In the genomic region with DNA sequence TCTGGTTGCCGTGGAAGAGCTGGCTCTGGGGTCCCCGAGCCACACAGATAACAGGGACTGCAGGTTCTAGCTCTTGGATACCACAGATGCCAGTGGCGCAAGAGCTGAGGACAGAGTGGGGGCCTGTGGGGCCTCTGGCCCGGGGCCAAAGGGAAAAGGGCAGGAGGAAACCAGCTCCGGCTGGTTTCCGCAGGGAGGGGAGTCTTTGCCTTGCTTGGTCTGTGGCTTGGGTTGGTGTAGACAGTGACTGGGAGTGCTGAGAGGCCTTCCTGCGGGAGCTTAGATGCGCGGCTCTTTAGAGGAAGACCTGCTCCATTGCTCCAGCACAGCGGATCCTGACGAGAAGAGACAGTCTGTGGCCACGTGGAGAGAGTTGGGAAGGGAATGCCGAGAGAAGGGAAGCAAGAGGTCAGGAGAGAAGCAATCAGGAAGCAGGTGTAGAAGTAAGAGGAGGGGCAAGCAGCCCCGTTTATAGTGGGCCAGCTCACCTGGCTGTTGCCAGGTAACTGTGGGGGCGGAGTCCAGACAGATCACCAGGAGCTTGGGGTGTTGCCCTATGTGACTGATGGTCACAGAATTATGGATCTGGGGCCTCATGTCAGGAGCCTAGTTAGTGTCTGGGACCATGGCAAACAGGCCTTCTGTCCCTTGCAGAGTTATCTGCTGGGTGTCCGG, we compare ENCODE assay signal across 10 mouse cellular contexts. TPM values are rescaled to one million over a fixed set of nuclear protein-coding genes. Genes with fewer than 3 reads are reported as not detected.
DNase-seq lines count a peak whose midpoint lies in the region; ATAC-seq and TF ChIP-seq lines count a peak whose summit lies in the region.
"Had no signal": no experiment of that assay in that cellular context is flagged by ENCODE, and none has a peak within 500 bp of the region (broad histone marks: within the 10 kb centered on the region; RNA-seq: fewer than 3 reads in every experiment).

No protein-coding gene starts in this region.

- no peak for TF ChIP-seq EP300 in heart, adult 2 months (IDR thresholded peaks at IDR 0.05; ENCODE audit: insufficient read depth, low read depth, low read length)
- TF ChIP-seq EP300 in liver, embryonic 14.5 days (IDR thresholded peaks at IDR 0.05; ENCODE audit: low read depth), result no peak

- no peaks in the 10 kb centered on the region for H3K27me3 ChIP-seq in heart, embryonic 10.5 days (ENCODE audit: insufficient read depth, poor library complexity, severe bottlenecking)
- no peaks in the 10 kb centered on the region for H3K27me3 ChIP-seq in heart, adult 2 months (ENCODE audit: control insufficient read depth, insufficient read depth, low read length)
- no peaks in the 10 kb centered on the region for H3K27me3 ChIP-seq in liver, embryonic 14.5 days (ENCODE audit: control insufficient read depth, insufficient read depth, low read length)
- H3K27me3 ChIP-seq in intestine, embryonic 14.5 days (replicated peaks; ENCODE audit: control insufficient read depth, insufficient read depth, low read length), result no peaks in the 10 kb centered on the region

- no peaks in the 10 kb centered on the region; the same call in 1 of the 2 replicates for H3K9me3 ChIP-seq in heart, embryonic 10.5 days
- H3K9me3 ChIP-seq in liver, embryonic 14.5 days (ENCODE audit: control insufficient read depth, low read length), result no peaks in the 10 kb centered on the region
- peaks cover 4% of the 10 kb centered on the region; the same call in 1 of the 2 replicates for H3K9me3 ChIP-seq in intestine, embryonic 14.5 days (ENCODE audit: control insufficient read depth, low read length)

- no peak overlapping the region for H3K4me2 ChIP-seq in liver, embryonic 14.5 days (ENCODE audit: low read depth)
- no peak overlapping the region for H3K4me2 ChIP-seq in intestine, embryonic 14.5 days (ENCODE audit: low read length)
- H3K4me2 ChIP-seq: midbrain, embryonic 11.5 days had no signal

- peaks cover 30% of the 10 kb centered on the region for H3K4me1 ChIP-seq in heart, embryonic 10.5 days
- no peaks in the 10 kb centered on the region for H3K4me1 ChIP-seq in heart, adult 2 months (ENCODE audit: control insufficient read depth, insufficient read depth, low read length)
- no peaks in the 10 kb centered on the region for H3K4me1 ChIP-seq in liver, embryonic 14.5 days (replicated peaks; ENCODE audit: control insufficient read depth in 2 of 2, insufficient read depth in 2 of 2, low read length in 1 of 2)
- no peaks in the 10 kb centered on the region for H3K4me1 ChIP-seq in intestine, embryonic 14.5 days (replicated peaks; ENCODE audit: control insufficient read depth, insufficient read depth, low read length)

- H3K4me3 ChIP-seq in heart, embryonic 10.5 days, result no peak overlapping the region
- no peak overlapping the region for H3K4me3 ChIP-seq in heart, adult 2 months
- H3K4me3 ChIP-seq in liver, embryonic 14.5 days (ENCODE audit: insufficient read depth in 1 of 2, low read depth in 2 of 2, low read length in 2 of 2), result no peak overlapping the region
- no peak overlapping the region for H3K4me3 ChIP-seq in intestine, embryonic 14.5 days (ENCODE audit: low read depth, low read length)

- no peak for TF ChIP-seq POLR2A in heart, adult 2 months (IDR thresholded peaks at IDR 0.05; ENCODE audit: insufficient read depth, low read depth, low read length)

- H3K79me2 ChIP-seq in heart, adult 2 months (replicated peaks; ENCODE audit: control insufficient read depth, insufficient read depth, low read length), result no peaks in the 10 kb centered on the region

- peaks cover 48% of the 10 kb centered on the region for H3K36me3 ChIP-seq in heart, embryonic 10.5 days
- H3K36me3 ChIP-seq in heart, adult 2 months (ENCODE audit: control insufficient read depth, insufficient read depth, low read length), result no peaks in the 10 kb centered on the region
- H3K36me3 ChIP-seq in liver, embryonic 14.5 days (replicated peaks; ENCODE audit: control insufficient read depth, insufficient read depth, low read depth), result peaks cover 12% of the 10 kb centered on the region
- peaks cover 46% of the 10 kb centered on the region for H3K36me3 ChIP-seq in intestine, embryonic 14.5 days (ENCODE audit: control insufficient read depth, insufficient read depth, low read length)

- intact Hi-C loops in heart, adult 2 months (cut with DNase I), result no loop called here

- 69% methylated on average over 16 of the region's 16 CpGs for WGBS in heart, embryonic 10.5 days
- 43% methylated on average over 16 of the region's 16 CpGs for WGBS in heart, adult 2 months
- 62% methylated on average over 16 of the region's 16 CpGs for WGBS in liver, embryonic 14.5 days (ENCODE audit: insufficient replicate concordance)
- 63% methylated on average over 16 of the region's 16 CpGs for WGBS in intestine, embryonic 14.5 days

- H3K27ac ChIP-seq in heart, embryonic 10.5 days, result peak overlapping the region; percentile 42; the same call in 1 of the 2 replicates
- H3K27ac ChIP-seq in heart, adult 2 months, result no peak overlapping the region
- no peak overlapping the region for H3K27ac ChIP-seq in liver, embryonic 14.5 days
- H3K27ac ChIP-seq in intestine, embryonic 14.5 days (ENCODE audit: low read depth), result peak overlapping the region; percentile 29; the same call in 1 of the 2 replicates

- no peak overlapping the region for H3K9ac ChIP-seq in heart, adult 2 months (ENCODE audit: low read depth, low read length)
- no peak overlapping the region for H3K9ac ChIP-seq in liver, embryonic 14.5 days (replicated peaks)
- H3K9ac ChIP-seq in intestine, embryonic 14.5 days (ENCODE audit: low read length), result no peak overlapping the region

- ATAC-seq in liver, embryonic 14.5 days (ENCODE audit: insufficient read depth), result peak; percentile 33; the same call in 1 of the 2 replicates
- ATAC-seq in intestine, embryonic 14.5 days (replicated peaks; ENCODE audit: low FRiP score, low TSS enrichment, low read depth), result peak; percentile 80

- no peak for TF ChIP-seq CTCF in heart, adult 2 months (IDR thresholded peaks at IDR 0.05)
- TF ChIP-seq CTCF in liver, embryonic 14.5 days (IDR thresholded peaks at IDR 0.05; ENCODE audit: low read depth), result no peak

- no peak for DNase-seq in heart, embryonic 10.5 days (ENCODE audit: low spot score)
- DNase-seq in heart, adult 2 months, result no peak
- no peak for DNase-seq in liver, embryonic 14.5 days (ENCODE audit: low read depth in 3 of 3, low spot score in 3 of 3)
- DNase-seq in liver, result no peak
- peak; percentile 57 for DNase-seq in intestine, embryonic 14.5 days (ENCODE audit: low spot score)
- DNase-seq in lung, postnatal 14 days, result peak; percentile 10
- DNase-seq in layer of hippocampus, adult 9-11 months, result no peak
- no peak for DNase-seq in frontal cortex, postnatal 25 days (ENCODE audit: low spot score in 2 of 2)
- DNase-seq: gastrocnemius, postnatal 14 days had no signal

RNA-seq across cellular contexts. Expression of gene Kcnj11, which starts 15.6 kb away (rescaled TPM):
- polyA plus RNA-seq in heart, embryonic 10.5 days (2016; fragmentation: Nextera tagmentation; extraction: Ambion mirVana), result 3.2 and 7.2 TPM in 2 replicates
- total RNA-seq in heart, adult 2 months (2021), result 100 to 1,000 TPM; 111 to 123 TPM
- polyA plus RNA-seq in heart, adult 2 months (2012; rRNA removed), result 110 and 182 TPM in 2 replicates
- 0.02 and 0.10 TPM in 2 replicates for polyA plus RNA-seq in liver, embryonic 14.5 days (2012; rRNA removed)
- not detected in 2 replicates for polyA plus RNA-seq in liver, embryonic 14.5 days (2014; fragmentation: Nextera tagmentation; extraction: Ambion mirVana)
- polyA plus RNA-seq in intestine, embryonic 14.5 days (2014; fragmentation: Nextera tagmentation; extraction: Ambion mirVana), result 0.27 and 0.61 TPM in 2 replicates

RNA-seq across cellular contexts. Expression of gene Nomo1, which starts 51.5 kb away (rescaled TPM):
- polyA plus RNA-seq in heart, embryonic 10.5 days (2016; fragmentation: Nextera tagmentation; extraction: Ambion mirVana), result 44.2 and 45.3 TPM in 2 replicates
- 10 to 100 TPM; 88.1 to 91.7 TPM for total RNA-seq in heart, adult 2 months (2021)
- polyA plus RNA-seq in heart, adult 2 months (2012; rRNA removed), result 49.1 and 65.2 TPM in 2 replicates
- polyA plus RNA-seq in liver, embryonic 14.5 days (2012; rRNA removed), result 13.6 and 17.0 TPM in 2 replicates
- polyA plus RNA-seq in liver, embryonic 14.5 days (2014; fragmentation: Nextera tagmentation; extraction: Ambion mirVana), result 12.9 and 14.9 TPM in 2 replicates
- 39.3 and 48.2 TPM in 2 replicates for polyA plus RNA-seq in intestine, embryonic 14.5 days (2014; fragmentation: Nextera tagmentation; extraction: Ambion mirVana)

RNA-seq across cellular contexts. Expression of gene Abcc6, which starts 54.9 kb away (rescaled TPM):
- 0.02 and 1.3 TPM in 2 replicates for polyA plus RNA-seq in heart, embryonic 10.5 days (2016; fragmentation: Nextera tagmentation; extraction: Ambion mirVana)
- not detected for total RNA-seq in heart, adult 2 months (2021)
- 0.14 TPM in 1 of 2 replicates, not detected in the other for polyA plus RNA-seq in heart, adult 2 months (2012; rRNA removed)
- polyA plus RNA-seq in liver, embryonic 14.5 days (2012; rRNA removed), result 12.0 and 12.4 TPM in 2 replicates
- 4.1 and 7.8 TPM in 2 replicates for polyA plus RNA-seq in liver, embryonic 14.5 days (2014; fragmentation: Nextera tagmentation; extraction: Ambion mirVana)
- 1.5 and 2.4 TPM in 2 replicates for polyA plus RNA-seq in intestine, embryonic 14.5 days (2014; fragmentation: Nextera tagmentation; extraction: Ambion mirVana)

Comparison
In these comparisons a context has a peak if more than half of its experiments do, and no peak if none do; other contexts are left out.
1. H3K27ac ChIP-seq: peak in heart, embryonic 10.5 days (single experiment) and intestine, embryonic 14.5 days (single experiment); none in heart, adult 2 months (single experiment) and liver, embryonic 14.5 days (single experiment).
2. RNA of gene Kcnj11, which starts 15.6 kb away (polyA plus RNA-seq): 110 to 182 TPM in heart, adult 2 months; 3.2 to 7.2 TPM in heart, embryonic 10.5 days, 0.27 to 0.61 TPM in intestine, embryonic 14.5 days and 0.02 to 0.10 TPM in liver, embryonic 14.5 days; every median in the first group is over 10 times any median in the second.
3. DNase-seq: peak in intestine, embryonic 14.5 days (single experiment) and lung, postnatal 14 days (single experiment); none in heart, embryonic 10.5 days (single experiment), heart, adult 2 months (0 of 2), liver, embryonic 14.5 days (0 of 3), liver (single experiment), layer of hippocampus, adult 9-11 months (single experiment) and frontal cortex, postnatal 25 days (0 of 2).